Mouse (Mus musculus): ENCODE data around the gene Itga9.

Itga9 gene

GRCm38 (mm10) chr9:118832533-118832932 is 226.0 kb downstream of the Itga9 start:
- DNase-seq, result no peak

GRCm38 (mm10) chr9:118833413-118833812 is 226.9 kb downstream of the Itga9 start:
- DNase-seq, result no peak

DNA sequence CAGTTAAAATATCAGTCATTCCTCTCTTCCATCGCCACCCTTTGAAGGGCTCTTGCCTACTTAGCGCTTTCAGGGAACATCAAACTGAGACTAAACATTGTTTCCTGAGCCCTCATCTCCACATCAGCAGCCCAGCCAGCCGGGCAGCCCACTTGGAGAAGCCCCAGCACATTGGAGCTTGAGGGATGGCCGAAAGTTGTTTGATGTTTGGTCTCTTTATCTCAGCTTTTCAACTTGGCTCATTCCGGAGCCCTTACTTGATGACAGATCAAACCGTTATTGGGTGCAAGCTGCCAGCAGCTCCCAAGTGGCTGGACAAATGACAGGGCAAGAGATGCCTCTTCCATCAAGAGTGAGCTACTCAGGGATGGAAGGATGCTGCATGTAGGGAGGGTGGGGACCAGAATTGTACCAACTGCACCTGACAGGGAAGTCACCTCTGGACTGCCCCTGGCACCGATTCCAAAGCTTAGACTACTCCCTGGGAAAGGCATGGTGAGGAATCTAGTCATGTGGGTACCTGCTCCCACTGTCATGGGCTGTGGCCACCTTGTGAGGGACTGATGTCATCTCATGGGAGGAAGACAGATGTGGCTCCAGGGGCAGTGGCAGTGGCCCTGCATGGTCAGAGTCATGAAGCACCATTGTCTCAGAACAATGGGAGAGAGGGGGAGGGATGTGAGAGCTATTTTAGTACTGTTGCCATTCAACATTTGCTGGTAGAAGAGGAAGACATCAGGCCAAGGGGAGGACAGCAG is 232.6 kb downstream of the Itga9 start:
- no peak for DNase-seq

DNA sequence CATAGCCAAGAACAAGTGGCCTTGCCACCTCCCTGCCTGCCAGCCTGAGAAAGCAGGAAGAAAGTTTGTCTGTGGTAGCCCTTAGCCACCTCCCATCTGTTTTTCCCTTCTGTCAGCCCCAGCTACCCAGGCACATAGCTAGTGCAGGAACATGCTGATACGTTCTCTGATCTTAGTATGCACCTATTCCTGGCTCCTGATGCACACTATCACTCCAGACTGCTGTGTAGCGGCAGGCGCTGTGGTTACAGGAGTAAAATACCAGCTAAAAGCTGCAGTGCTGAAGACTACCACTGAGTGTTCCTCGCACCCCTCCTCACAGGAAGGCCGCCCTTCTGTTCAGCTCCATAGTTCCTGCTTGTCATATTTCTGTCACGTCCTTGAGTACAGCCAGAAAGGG is 234.8 kb downstream of the Itga9 start:
- no peak for DNase-seq

DNA sequence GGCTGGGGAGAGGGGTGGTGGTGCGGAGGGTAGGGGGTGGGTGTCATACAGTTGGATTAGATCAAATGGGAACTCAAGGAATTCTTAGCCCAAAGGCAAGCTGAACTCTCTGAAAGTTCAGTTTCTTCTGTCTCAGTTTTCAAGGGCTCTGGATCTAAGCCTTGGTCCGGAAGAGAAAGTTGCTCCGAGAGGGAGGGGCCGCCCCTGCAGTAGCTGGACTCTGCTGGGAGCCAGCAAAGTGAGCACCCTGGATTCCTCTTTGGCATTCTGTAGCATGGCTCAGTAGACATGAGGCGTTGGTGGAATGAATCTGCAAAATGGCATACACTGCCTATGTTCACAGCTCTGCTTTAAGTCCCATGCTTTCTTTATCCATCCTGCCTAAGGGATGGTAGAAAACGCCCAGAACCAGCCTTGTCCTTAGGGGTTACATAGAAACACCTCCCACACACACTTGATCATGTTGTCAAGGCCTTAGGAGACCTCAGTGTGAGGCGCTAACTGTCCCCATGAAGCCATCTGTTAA is 235.5 kb downstream of the Itga9 start:
- DNase-seq, result no peak

- DNase-seq, result no peak
Observed at GRCm38 (mm10) chr9:118843711-118844110, 237.2 kb downstream of the Itga9 start.

DNA sequence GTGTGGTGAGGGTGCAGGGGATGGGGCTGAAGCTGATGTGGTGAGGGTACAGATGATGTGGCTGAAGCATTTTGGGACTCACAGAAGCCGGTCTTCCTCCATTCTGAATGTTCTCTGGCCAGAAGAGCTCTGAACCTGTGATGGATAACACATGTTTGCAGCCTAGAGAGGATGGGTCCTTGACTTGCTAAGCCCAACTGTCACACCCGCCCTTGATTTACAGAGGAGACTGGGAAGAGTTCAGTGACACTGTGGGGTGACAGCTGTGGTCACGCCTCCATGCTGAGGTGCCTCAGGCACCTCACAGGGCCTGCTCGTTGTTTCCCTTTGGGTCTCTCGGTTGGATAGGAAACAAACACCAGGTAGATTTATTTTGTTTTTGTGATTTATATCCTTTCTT is 238.5 kb downstream of the Itga9 start:
- DNase-seq, result no peak

- DNase-seq, result no peak
Observed at GRCm38 (mm10) chr9:118846766-118847165, 240.3 kb downstream of the Itga9 start.

DNA sequence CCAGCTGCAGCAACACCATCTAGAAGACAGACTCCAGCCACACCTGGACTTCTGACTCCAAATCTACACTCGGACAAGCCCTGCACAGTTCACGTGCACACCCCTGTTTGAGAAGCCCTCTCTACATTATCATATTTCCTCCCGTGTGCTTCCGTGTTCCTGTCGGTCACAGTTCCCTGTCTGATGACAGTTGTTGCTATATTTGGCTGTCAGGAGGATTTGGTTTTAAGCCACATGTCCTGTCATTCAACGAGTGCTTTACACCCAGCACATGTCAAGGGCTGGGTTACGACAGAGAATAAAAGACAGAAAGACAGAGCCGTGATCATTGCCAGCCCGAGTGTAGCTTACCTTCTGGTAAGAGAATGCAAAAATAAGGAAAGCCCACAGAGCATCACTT is 250.2 kb downstream of the Itga9 start:
- no peak for DNase-seq

GRCm38 (mm10) chr9:118860613-118861141 is 254.2 kb downstream of the Itga9 start:
- DNase-seq, result no peak

GRCm38 (mm10) chr9:118862214-118862613 is 255.7 kb downstream of the Itga9 start:
- DNase-seq, result no peak

GRCm38 (mm10) chr9:118862852-118863260 is 256.4 kb downstream of the Itga9 start:
- no peak for DNase-seq

- no peak for DNase-seq
Observed at GRCm38 (mm10) chr9:118863528-118863927, 257.0 kb downstream of the Itga9 start.

GRCm38 (mm10) chr9:118866949-118867348 is 260.5 kb downstream of the Itga9 start:
- DNase-seq, result no peak

DNA sequence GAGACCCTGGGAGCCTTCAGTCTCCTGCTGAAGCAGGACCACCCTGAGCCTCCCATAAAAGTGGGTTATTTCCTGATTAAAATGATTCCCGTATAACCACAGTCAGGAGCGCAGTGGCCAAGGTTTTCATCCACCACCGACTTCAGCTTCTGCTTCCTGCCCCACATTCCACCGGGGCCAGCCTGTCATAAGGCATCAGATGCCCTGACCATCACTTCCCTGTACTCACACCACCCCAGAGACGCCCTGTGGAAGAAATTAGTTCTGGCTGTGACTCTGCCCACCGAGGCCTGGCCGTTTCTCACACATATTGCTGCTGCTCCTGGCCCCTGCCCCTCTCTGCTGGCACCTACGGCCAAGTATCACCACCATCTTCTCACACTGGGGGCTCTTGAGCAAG is 261.4 kb downstream of the Itga9 start:
- no peak for DNase-seq

GRCm38 (mm10) chr9:118871089-118871488 is 264.6 kb downstream of the Itga9 start:
- peak; percentile 22 to 39 for DNase-seq

DNA sequence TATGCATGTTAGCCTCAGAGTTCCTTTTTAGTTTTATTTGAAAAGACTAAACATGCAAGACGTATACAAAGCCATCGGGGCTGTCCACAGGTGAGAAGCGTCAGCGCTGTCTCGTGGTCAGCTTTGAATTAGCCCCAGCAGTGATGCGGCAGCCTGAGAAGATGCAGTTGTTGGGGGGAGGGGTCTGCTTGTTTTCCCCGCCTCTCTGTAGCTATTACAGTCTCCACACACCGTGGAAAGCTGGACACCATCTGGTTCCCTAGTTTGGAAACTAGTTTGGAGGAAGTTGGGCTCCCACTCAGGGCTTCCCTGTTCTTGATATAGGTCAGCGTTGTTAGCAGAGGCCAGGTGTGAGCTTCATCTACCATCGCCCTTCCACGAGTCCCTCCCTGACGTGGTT is 266.5 kb downstream of the Itga9 start:
- DNase-seq, result no peak

- DNase-seq, result no peak
Observed at GRCm38 (mm10) chr9:118873596-118873995, 267.1 kb downstream of the Itga9 start.

GRCm38 (mm10) chr9:118875705-118876104 is 269.2 kb downstream of the Itga9 start:
- DNase-seq, result no peak

DNA sequence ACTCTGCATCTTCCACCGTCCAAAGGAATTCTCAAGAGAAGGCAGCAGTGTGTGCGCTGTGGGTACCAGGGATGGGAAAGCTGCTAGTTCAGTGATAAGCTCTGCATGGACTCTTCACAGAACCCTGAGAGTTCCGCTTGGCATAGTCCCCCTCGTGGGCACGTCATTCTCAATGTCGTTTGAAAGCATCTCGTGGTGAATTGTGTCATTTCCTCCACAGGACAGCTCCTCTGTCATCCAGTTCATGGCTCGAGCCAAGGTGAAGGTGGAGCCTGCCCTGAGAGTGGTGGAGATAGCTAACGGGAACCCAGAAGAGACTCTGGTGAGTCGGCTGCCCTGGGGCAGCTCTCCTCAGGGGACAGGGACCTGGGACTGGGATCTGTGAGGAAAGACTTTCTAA is 270.4 kb downstream of the Itga9 start:
- DNase-seq, result no peak

GRCm38 (mm10) chr9:118877365-118878008 is 271.0 kb downstream of the Itga9 start:
- no peak for DNase-seq

- DNase-seq, result no peak
Observed at GRCm38 (mm10) chr9:118878596-118878995, 272.1 kb downstream of the Itga9 start.

GRCm38 (mm10) chr9:118881281-118881945 is 274.9 kb downstream of the Itga9 start:
- DNase-seq, result peak; percentile 16 to 26

GRCm38 (mm10) chr9:118881946-118882284 is 275.4 kb downstream of the Itga9 start:
- DNase-seq, result peak; percentile 10 to 25
